Mouse (Mus musculus): ENCODE measurements around the gene Ctsd. TPM values are rescaled to one million over a fixed set of nuclear protein-coding genes. Genes with fewer than 3 reads are reported as not detected.
A peak's percentile ranks its signal among the peaks of the same experiment; 100 is the strongest.
"Not testable (repeated sequence)": the region's sequence is repeated elsewhere in the genome, so short reads cannot be mapped to it uniquely, and the experiment has no call there.

The Ctsd gene
- total and polyA plus RNA-seq, 3 experiments: 64.7 to 1,036 (median 133) TPM

DNA sequence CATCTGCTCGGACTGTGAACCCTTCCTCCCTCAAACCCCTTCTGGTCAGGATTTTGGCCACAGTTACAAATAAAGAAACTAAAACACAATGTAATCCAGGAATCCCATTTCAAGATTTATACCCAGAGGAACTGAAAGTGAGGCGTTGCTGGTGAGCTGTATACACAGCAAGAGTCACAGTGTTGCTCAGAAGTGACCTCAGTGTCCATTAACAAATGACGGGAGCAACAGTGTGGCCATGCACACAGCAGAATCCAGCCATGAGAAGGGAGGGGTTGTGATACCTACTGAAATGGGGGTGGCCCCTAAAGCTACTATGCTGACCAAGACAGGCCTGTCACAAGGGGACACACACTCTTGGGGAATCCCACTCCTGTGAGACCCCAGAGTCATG lies 45.6 kb downstream of the Ctsd start:
- no peaks in the 10 kb centered on the region for H3K27me3 ChIP-seq (ENCODE audit: insufficient read depth, low read length)
- peaks cover 53% of the 10 kb centered on the region for H3K4me1 ChIP-seq (ENCODE audit: insufficient read depth, low read depth, low read length)
- no peak for TF ChIP-seq GATA2 (IDR thresholded peaks at IDR 0.05; ENCODE audit: borderline replicate concordance, low read depth, low read length)
- no peak overlapping the region for H3K4me3 ChIP-seq (ENCODE audit: low read depth, low read length)
- ATAC-seq (ENCODE audit: extremely low read depth, insufficient number of reproducible peaks, low FRiP score, poor library complexity, severe bottlenecking) (no peak), DNase-seq (ENCODE audit: low spot score) (no peak)
- no peaks in the 10 kb centered on the region for H3K36me3 ChIP-seq (replicated peaks)
- no peaks in the 10 kb centered on the region for H3K9me3 ChIP-seq (replicated peaks)

DNA sequence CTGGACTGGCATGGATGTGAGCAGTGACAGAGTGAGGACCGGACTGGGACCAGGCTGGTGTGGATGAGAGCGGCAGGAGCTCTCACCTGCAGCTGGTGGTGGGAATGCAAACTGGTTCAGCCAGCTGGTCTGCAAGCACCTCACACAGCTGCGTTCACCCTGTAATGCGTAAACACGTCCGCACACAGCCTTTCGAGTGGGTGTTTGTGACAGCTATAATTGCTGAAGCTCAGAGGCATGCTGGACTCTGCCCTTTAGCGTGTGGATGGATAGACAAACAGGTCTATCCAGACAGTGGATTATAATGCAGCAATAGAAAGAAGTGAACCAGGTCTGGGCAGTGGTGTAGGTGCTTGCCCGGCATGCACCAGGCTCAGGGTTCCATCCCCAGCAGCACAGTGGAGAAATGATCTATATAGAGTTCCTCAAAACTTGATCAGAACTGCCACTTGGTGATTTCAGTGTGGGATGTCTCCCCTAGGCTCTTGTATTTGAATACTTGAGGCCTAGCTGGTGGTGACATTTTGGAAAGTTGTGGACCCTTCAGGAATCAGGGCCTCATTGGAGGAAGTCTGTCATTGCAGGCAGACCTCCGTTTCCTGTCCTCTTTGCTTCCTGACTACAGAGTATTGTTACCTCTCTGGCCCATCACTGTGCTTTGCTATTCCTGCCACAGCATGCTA lies 46.1 kb downstream of the Ctsd start:
- Histone ChIP-seq H3K36me3 (replicated peaks) (no peaks in the 10 kb centered on the region), H3K4me3 (ENCODE audit: low read depth, low read length) (no peak overlapping the region), H3K27me3 (ENCODE audit: insufficient read depth, low read length) (no peaks in the 10 kb centered on the region), H3K9me3 (replicated peaks) (no peaks in the 10 kb centered on the region), H3K4me1 (ENCODE audit: insufficient read depth, low read depth, low read length) (peaks cover 49% of the 10 kb centered on the region)
- no peak for ATAC-seq (ENCODE audit: extremely low read depth, insufficient number of reproducible peaks, low FRiP score, poor library complexity, severe bottlenecking)
- DNase-seq (ENCODE audit: low spot score): no peak
- TF ChIP-seq GATA1 (IDR thresholded peaks at IDR 0.05; ENCODE audit: borderline replicate concordance, low read length): no peak
- no peak for TF ChIP-seq CTCF (IDR thresholded peaks at IDR 0.05; ENCODE audit: low read depth, low read length)
- no peak for TF ChIP-seq POLR2AphosphoS5 (IDR thresholded peaks at IDR 0.05; ENCODE audit: insufficient replicate concordance, low read depth, low read length)
- TF ChIP-seq TAL1 (conservative IDR thresholded peaks at IDR 0.05; ENCODE audit: low read depth, low read length): no peak
- no peak for TF ChIP-seq GATA2 (IDR thresholded peaks at IDR 0.05; ENCODE audit: borderline replicate concordance, low read depth, low read length)

DNA sequence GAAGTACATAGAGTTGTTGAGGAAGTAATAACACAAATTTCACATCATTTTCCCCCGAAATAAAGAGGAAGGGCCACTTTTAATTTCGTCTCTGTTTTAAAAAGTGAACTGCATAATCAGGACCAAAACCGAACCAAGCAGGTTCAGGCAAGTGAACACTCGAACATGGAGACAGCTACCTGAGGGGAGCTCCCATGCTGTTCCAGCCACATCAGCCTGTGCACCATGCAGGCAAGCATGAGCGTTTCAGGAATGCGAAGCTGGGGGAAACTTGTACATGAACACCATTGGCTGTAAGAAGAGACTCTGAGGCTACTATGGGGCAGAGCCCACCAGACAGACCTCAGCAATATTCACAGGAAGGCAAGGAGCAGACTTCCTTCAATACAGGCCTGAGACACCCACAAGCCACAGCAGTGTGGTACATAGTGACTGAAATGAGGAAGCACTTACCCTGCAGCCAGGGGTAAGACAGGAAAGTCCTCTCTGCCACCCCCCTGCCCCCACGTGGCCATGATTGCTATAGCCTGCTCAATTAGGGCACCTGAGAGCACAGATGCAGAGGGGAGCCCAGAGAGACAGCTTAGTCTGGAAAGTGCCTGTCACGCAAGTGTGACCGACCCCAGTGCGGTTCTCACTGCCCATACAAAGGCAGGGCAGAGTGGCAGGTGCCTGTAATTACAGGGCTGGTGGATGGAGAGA lies 47.4 kb downstream of the Ctsd start:
- Histone ChIP-seq H3K4me1 (ENCODE audit: insufficient read depth, low read depth, low read length) (peaks cover 46% of the 10 kb centered on the region), H3K4me3 (ENCODE audit: low read depth, low read length) (no peak overlapping the region; the same call in 1 of the 2 replicates), H3K9me3 (replicated peaks) (no peaks in the 10 kb centered on the region), H3K36me3 (replicated peaks) (no peaks in the 10 kb centered on the region), H3K27me3 (ENCODE audit: insufficient read depth, low read length) (no peaks in the 10 kb centered on the region)
- DNase-seq (ENCODE audit: low spot score) (peak; percentile 76), ATAC-seq (ENCODE audit: extremely low read depth, insufficient number of reproducible peaks, low FRiP score, poor library complexity, severe bottlenecking) (peak; percentile 82)
- TF ChIP-seq GATA2 (IDR thresholded peaks at IDR 0.05; ENCODE audit: borderline replicate concordance, low read depth, low read length) (no peak), CTCF (IDR thresholded peaks at IDR 0.05; ENCODE audit: low read depth, low read length) (no peak), GATA1 (IDR thresholded peaks at IDR 0.05; ENCODE audit: borderline replicate concordance, low read length) (no peak), POLR2AphosphoS5 (IDR thresholded peaks at IDR 0.05; ENCODE audit: insufficient replicate concordance, low read depth, low read length) (no peak), TAL1 (conservative IDR thresholded peaks at IDR 0.05; ENCODE audit: low read depth, low read length) (no peak)

DNA sequence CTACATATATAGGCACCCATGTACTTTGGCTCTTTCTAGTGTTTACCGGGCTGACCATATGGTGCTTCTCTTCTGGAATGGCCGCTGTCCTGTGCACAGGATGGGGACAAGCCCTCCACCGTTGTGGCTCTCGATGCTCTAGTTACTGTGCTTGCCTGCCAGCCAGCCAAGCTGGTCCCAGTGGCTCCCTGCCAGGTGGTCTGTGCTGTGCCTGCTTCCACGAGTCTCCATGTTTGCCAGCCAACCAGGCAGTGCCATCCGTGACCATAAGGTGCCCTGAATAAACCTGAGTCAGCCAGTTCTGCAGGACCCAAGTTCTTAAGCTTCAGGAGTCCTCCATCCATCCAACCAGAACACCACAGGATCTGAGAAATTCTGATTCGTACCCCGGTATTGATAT lies 52.7 kb downstream of the Ctsd start:
- no peak overlapping the region for H3K4me3 ChIP-seq (ENCODE audit: low read depth, low read length)
- peaks cover 36% of the 10 kb centered on the region for H3K4me1 ChIP-seq (ENCODE audit: insufficient read depth, low read depth, low read length)
- DNase-seq (ENCODE audit: low spot score): no peak
- H3K9me3 ChIP-seq (replicated peaks): no peaks in the 10 kb centered on the region
- ATAC-seq (ENCODE audit: extremely low read depth, insufficient number of reproducible peaks, low FRiP score, poor library complexity, severe bottlenecking): no peak
- no peaks in the 10 kb centered on the region for H3K36me3 ChIP-seq (replicated peaks)
- H3K27me3 ChIP-seq (ENCODE audit: insufficient read depth, low read length): peaks cover 24% of the 10 kb centered on the region
- TF ChIP-seq TAL1 (conservative IDR thresholded peaks at IDR 0.05; ENCODE audit: low read depth, low read length) (no peak), POLR2AphosphoS5 (IDR thresholded peaks at IDR 0.05; ENCODE audit: insufficient replicate concordance, low read depth, low read length) (no peak), GATA2 (IDR thresholded peaks at IDR 0.05; ENCODE audit: borderline replicate concordance, low read depth, low read length) (no peak), GATA1 (IDR thresholded peaks at IDR 0.05; ENCODE audit: borderline replicate concordance, low read length) (no peak)

DNA sequence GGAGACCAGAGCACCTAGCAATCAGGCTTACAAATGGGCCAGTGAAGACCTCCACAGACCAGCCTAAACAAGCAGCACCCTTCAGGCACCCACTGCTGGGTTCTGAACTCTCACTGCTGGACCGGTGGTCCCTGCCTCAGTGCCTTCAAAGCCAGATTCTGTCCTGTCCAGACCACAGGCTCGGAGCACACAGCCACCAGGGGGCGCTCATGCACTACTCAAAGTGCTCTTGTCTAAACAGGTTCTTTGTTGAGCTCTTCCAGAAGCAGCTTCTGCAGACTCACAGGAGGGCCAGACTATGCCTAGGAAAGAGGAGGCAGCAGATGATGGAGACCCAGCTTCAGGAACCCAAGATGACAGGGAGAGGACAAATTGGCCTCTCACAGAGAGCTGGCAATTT lies 53.6 kb downstream of the Ctsd start:
- Histone ChIP-seq H3K9me3 (replicated peaks) (no peaks in the 10 kb centered on the region), H3K27me3 (ENCODE audit: insufficient read depth, low read length) (peaks cover 33% of the 10 kb centered on the region), H3K4me3 (ENCODE audit: low read depth, low read length) (no peak overlapping the region), H3K4me1 (ENCODE audit: insufficient read depth, low read depth, low read length) (peaks cover 28% of the 10 kb centered on the region), H3K36me3 (replicated peaks) (no peaks in the 10 kb centered on the region)
- TF ChIP-seq CTCF (IDR thresholded peaks at IDR 0.05; ENCODE audit: low read depth, low read length): peak; percentile 69
- no peak for TF ChIP-seq GATA1 (IDR thresholded peaks at IDR 0.05; ENCODE audit: borderline replicate concordance, low read length)
- ATAC-seq (ENCODE audit: extremely low read depth, insufficient number of reproducible peaks, low FRiP score, poor library complexity, severe bottlenecking) (peak; percentile 28; the same call in 1 of the 2 replicates), DNase-seq (ENCODE audit: low spot score) (peak; percentile 60)

DNA sequence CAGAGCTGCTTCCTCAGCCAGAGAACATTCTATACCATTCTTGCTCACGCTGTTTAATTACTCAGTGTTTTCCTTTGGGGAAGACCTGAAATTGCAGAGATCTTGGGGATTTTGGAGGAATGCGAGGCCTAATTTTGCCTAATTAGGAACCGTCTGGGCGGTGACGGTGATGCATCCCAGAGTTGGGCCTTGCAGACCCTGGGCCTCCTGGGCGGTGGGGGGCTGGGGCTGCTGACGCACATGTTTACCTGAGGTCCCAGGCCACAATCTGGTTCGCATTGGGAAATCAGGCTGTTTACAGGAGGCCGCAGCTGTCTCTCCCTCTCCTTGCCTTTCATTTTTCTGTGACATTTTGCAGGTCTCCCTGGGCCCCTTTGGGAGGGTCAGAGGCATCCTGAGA lies 55.1 kb downstream of the Ctsd start:
- not testable (repeated sequence) for H3K9me3 ChIP-seq (replicated peaks); ATAC-seq (ENCODE audit: extremely low read depth, insufficient number of reproducible peaks, low FRiP score, poor library complexity, severe bottlenecking); H3K4me3 ChIP-seq (ENCODE audit: low read depth, low read length); H3K36me3 ChIP-seq (replicated peaks); DNase-seq (ENCODE audit: low spot score)
- Histone ChIP-seq H3K27me3 (ENCODE audit: insufficient read depth, low read length) (peaks cover 46% of the 10 kb centered on the region), H3K4me1 (ENCODE audit: insufficient read depth, low read depth, low read length) (peaks cover 31% of the 10 kb centered on the region)

DNA sequence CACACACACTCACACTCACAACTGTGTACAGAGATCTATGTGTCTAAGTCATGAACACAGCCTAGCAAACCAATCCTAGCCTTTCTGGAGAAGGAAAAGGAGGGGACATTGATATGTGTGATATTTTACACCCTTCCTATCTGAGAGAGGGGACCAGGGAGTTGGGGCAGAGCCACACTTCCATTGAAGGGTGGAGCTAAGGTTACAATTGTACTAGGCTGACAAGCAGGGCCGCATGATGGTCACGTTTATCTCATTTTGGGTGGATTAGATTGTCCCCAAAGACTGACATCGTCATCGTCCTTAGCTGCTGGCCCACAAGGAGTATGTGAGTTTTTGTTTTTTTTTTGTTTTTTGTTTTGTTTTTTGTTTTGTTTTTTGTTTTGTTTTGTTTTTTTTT lies 56.6 kb downstream of the Ctsd start:
- Histone ChIP-seq H3K4me3 (ENCODE audit: low read depth, low read length) (no peak overlapping the region), H3K36me3 (replicated peaks) (no peaks in the 10 kb centered on the region), H3K27me3 (ENCODE audit: insufficient read depth, low read length) (peaks cover 55% of the 10 kb centered on the region), H3K9me3 (replicated peaks) (no peaks in the 10 kb centered on the region), H3K4me1 (ENCODE audit: insufficient read depth, low read depth, low read length) (peaks cover 31% of the 10 kb centered on the region)
- ATAC-seq (ENCODE audit: extremely low read depth, insufficient number of reproducible peaks, low FRiP score, poor library complexity, severe bottlenecking) (no peak), DNase-seq (ENCODE audit: low spot score) (no peak)
- TF ChIP-seq CTCF (IDR thresholded peaks at IDR 0.05; ENCODE audit: low read depth, low read length): no peak
- TF ChIP-seq GATA1 (IDR thresholded peaks at IDR 0.05; ENCODE audit: borderline replicate concordance, low read length): no peak
- no peak for TF ChIP-seq POLR2AphosphoS5 (IDR thresholded peaks at IDR 0.05; ENCODE audit: insufficient replicate concordance, low read depth, low read length)
- TF ChIP-seq GATA2 (IDR thresholded peaks at IDR 0.05; ENCODE audit: borderline replicate concordance, low read depth, low read length): no peak
- no peak for TF ChIP-seq TAL1 (conservative IDR thresholded peaks at IDR 0.05; ENCODE audit: low read depth, low read length)
